Mouse (Mus musculus) kidney, adult 2 months (tissue): Measurements from ENCODE around the gene Syf2. TPM values are rescaled to one million over a fixed set of nuclear protein-coding genes. Genes with fewer than 3 reads are reported as not detected.

Source experiments
- DNase-seq: peaks from one replicate; pipeline ENCODE4 v3.0.0; 2021
- H3K27ac ChIP-seq: fragments of 200-500 bp; 2 replicates; pipeline ENCODE4 v1.5.1; 2012; ENCODE audit warnings: low read depth, low read length, control low read depth, inconsistent platforms; ENCODE audit not compliant: insufficient read depth
- H3K27me3 ChIP-seq: fragments of 200-500 bp; replicated peaks from 2 replicates; pipeline ENCODE4 v1.6.1; 2012; ENCODE audit warnings: mild to moderate bottlenecking, moderate library complexity, low read length, inconsistent platforms; ENCODE audit not compliant: control insufficient read depth, insufficient read depth
- H3K36me3 ChIP-seq: fragments of 200-500 bp; 2 replicates; pipeline ENCODE4 v1.6.1; 2012; ENCODE audit warnings: mild to moderate bottlenecking, moderate library complexity, low read length, inconsistent platforms; ENCODE audit not compliant: control insufficient read depth, insufficient read depth
- H3K4me1 ChIP-seq: fragments of 200-500 bp; 2 replicates; pipeline ENCODE4 v1.6.1; 2011; ENCODE audit warnings: low read length; ENCODE audit not compliant: control insufficient read depth, insufficient read depth
- H3K4me3 ChIP-seq: fragments of 200-500 bp; 2 replicates; pipeline ENCODE4 v1.5.1; 2011; ENCODE audit warnings: mild to moderate bottlenecking, low read depth, low read length, control low read depth; ENCODE audit not compliant: insufficient read depth
- CTCF ChIP-seq: fragments of 200-500 bp; conservative IDR thresholded peaks from 2 replicates; pipeline ENCODE4 v1.5.1; 2011; ENCODE audit warnings: low read depth, mild to moderate bottlenecking, control low read depth, low read length, moderate library complexity, mixed read lengths; ENCODE audit not compliant: insufficient read depth, insufficient read length
- POLR2A ChIP-seq: fragments of 200-500 bp; IDR thresholded peaks from one replicate; pipeline ENCODE4 v1.6.1; 2011; ENCODE audit warnings: low read depth, low read length, control low read depth
- WGBS: fragments of 180-500 bp; shearing (Covaris S2); methylation state at CpG from one replicate; pipeline ENCODE4 v1.1.7; 2018; 5-methylcytosine and 5-hydroxymethylcytosine counted together
- polyA plus RNA-seq: library from polyadenylated mRNA; depleted of rRNA; stranded (reverse); fragments of >200 nt; gene quantifications from 2 replicates; pipeline ENCODE4 v1.2.3, GENCODE M21; 2012; rRNA removed

Syf2 gene
- polyA plus RNA-seq, 1 experiment, result 34.3 TPM

DNA sequence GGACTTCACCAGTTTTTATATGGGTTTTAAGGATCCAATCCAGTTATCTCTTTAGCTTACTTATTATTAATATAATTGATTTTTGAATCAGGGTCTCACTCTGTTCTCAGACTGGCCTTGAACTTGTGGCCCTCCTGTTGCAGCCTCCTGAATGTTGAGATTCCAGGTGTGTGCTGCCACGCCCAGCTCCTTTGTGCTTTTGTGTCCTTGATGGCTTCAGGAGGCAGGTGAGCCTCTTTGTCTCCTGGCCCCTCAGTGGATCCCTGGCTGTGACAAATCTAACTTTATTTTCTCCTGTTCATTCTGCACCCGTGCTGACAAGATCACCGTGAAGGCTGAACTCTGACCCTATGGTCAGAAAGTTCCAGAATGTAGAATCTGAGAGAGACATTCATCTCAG is 56.3 kb downstream of the Syf2 start:
- Histone ChIP-seq H3K27ac (no peak overlapping the region), H3K4me1 (no peaks in the 10 kb centered on the region)

More for the DNA sequence above, 56.3 kb downstream of the Syf2 start:
- WGBS, result 73% methylated on average over 3 of the region's 3 CpGs
- no peaks in the 10 kb centered on the region for H3K27me3 ChIP-seq
- H3K36me3 ChIP-seq, result no peaks in the 10 kb centered on the region
- no peak for DNase-seq
- TF ChIP-seq CTCF (no peak), POLR2A (no peak)
- no peak overlapping the region for H3K4me3 ChIP-seq

Other genes with a start within 250 kb of the Syf2 start
- gene Man1c1, start 226.6 kb upstream of the Syf2 start, polyA plus RNA-seq, result 4.6 and 4.7 TPM in 2 replicates
- 21.8 and 22.0 TPM in 2 replicates for gene Ldlrap1, start 162.9 kb upstream of the Syf2 start, polyA plus RNA-seq
- 8.5 and 10.8 TPM in 2 replicates for gene Maco1, start 77.6 kb upstream of the Syf2 start, polyA plus RNA-seq
- gene Rhd, start 66.4 kb upstream of the Syf2 start, polyA plus RNA-seq, result 0.09 TPM in 1 of 2 replicates, not detected in the other
- gene Tmem50a, start 15.9 kb upstream of the Syf2 start, polyA plus RNA-seq, result 90.1 and 115 TPM in 2 replicates
- gene Rsrp1, start 7.3 kb upstream of the Syf2 start, polyA plus RNA-seq, result 172 and 319 TPM in 2 replicates
- gene Runx3, start 189.8 kb downstream of the Syf2 start, polyA plus RNA-seq, result 0.65 and 1.4 TPM in 2 replicates